Mouse (Mus musculus): ENCODE results near the gene Gm4894.
A peak's percentile ranks its signal among the peaks of the same experiment; 100 is the strongest.

Gene Gm4894

GRCm38 (mm10) chr9:49250231-49250630 is at the start of gene Gm4894:
Gene Gm4894 (plus strand): TSS chr9:49250531.
- no peak for DNase-seq

DNA sequence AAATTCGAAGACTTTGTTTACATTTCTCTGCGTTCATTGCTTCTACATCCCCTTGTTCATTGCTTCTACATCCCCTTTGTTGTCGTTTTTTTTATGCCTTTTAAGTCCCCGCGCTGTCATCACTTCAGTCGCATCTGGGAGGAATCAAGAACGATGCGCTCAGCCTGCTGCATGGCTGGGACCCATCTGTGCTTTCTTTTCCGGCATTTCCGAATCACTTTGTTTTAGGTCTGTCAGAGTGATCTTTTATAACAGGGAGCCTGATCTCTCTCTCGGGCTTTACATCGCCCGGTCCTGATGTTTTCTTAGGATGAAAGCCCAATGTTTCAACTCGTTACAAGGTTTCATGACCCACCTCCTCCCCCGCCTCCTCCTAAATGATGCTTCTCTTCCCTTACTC is 44.0 kb upstream of the Gm4894 start:
- DNase-seq, result no peak

DNA sequence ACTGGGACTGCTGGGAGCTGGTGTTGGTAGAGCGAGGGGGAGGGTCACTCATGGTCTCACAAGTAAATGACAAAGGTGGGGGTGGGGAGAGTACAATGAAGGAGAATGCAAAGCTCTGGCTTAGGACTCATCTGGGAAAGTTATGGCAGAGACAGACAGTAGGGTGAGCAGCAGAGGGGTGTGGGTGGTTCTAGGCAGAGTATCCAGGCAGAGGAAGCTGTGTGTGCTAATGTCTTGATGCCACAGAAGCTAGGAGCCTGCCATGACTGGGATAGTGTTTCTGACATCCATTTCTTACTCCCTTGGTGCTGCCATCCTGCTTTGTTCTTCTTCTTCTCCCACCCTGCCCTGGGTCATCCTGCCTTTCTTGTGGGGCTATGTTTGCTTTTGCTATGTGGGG is 38.8 kb upstream of the Gm4894 start:
- no peak for DNase-seq

- DNase-seq, result no peak
Measured at GRCm38 (mm10) chr9:49214734-49215133, 35.6 kb upstream of the Gm4894 start.

- no peak for DNase-seq
Measured at GRCm38 (mm10) chr9:49217626-49218607, 32.4 kb upstream of the Gm4894 start.

DNA sequence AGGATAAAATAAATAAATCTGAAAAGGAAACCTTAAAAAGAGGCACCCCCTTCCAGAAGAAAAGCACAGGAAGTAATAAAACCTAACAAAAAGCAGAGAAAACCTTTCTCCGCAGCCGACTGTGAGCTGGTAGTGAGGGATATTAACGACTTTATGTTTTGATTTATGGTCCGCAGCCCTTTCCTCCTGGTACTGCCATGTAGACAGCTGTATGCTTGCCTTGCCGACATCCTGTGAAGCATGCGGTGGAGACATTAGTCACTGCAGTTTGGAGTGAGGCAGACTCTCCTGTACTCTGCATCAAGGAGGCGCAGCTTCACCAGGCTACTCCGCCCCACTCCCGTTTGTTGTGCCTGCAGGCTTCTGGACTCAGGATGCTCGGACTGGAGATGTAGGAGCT is 25.8 kb upstream of the Gm4894 start:
- no peak for DNase-seq

DNA sequence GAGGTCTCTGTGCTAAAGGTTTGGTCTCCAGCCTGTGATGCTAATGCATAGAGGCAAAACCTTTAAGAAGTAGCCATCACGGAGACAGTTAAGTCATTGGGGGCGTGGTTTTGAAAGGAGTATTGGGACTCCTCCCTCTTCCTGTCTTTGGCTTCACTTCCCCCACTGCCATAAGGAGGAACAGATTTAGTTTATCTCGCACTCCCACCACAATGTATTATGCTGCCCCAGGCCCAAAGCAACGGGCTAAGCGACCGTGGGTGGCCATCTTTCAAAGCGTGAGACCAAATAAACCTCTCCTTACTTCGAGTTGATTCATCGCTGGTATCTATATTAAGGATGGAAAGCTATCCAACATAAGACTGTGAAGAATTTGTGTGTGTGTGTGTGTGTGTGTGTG is 22.9 kb upstream of the Gm4894 start:
- no peak for DNase-seq

GRCm38 (mm10) chr9:49229054-49229453 is 21.3 kb upstream of the Gm4894 start:
- no peak for DNase-seq

DNA sequence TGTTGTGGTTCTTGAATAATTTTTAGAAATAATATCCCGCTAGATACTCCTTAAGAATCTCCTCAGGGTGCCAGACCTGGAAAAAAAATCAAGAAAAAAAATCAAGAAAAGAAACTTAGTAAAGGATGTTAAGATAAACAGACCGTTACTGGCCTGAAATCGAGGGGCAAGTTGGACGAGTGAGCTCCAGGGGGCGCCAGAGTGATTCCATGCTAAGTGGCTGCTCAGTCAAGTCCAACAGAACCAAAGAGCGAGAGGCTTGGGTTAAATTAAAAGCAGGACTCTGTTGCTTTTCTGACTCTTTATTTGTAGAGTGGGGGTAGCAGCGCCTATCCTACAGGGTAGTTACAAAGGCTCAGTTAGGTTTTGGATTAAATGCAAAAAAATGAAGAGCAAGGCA is 3.5 kb upstream of the Gm4894 start:
- peak; percentile 50 to 72 for DNase-seq

GRCm38 (mm10) chr9:49268949-49269348 is 18.6 kb downstream of the Gm4894 start:
- DNase-seq, result peak; percentile 7 to 26

DNA sequence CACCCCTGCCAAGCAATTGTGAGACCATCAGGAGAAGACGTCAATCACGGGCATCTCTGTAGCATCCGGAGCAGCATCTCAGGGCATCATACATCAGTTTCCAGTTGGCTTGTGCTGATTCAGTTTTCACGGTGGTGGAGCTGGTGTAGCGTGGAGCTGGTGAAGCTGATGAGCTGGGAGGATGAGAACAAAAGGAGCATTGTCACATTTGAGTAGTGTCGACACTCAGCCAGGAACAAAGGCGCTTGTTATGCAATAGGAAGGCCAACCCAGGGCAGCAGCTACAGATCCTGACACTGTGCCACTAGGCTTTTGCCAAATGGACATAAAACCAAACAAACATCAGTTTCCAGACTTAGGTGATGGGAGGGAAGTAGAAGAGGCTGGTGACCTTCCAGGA is 23.2 kb downstream of the Gm4894 start:
- no peak for DNase-seq

DNA sequence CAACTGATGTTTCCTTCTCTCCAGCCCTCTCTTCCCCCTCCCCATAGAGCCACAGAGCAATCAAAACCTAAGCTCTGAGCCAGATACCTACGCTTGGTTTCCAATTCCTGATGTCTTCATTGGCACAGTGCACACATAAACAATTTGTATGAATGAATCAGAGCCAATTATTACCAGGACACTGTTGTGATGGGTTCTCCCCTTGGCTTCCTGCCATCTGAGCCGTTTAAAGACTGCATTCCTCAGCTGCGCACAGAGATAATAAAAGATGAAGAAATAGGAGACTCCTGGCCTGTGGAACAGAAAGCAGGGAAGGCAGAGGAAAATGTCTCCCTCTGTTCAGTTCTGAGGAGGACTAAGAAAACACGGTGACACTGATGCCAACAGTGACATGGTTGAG is 25.6 kb downstream of the Gm4894 start:
- DNase-seq, result peak; percentile 6 to 14

DNA sequence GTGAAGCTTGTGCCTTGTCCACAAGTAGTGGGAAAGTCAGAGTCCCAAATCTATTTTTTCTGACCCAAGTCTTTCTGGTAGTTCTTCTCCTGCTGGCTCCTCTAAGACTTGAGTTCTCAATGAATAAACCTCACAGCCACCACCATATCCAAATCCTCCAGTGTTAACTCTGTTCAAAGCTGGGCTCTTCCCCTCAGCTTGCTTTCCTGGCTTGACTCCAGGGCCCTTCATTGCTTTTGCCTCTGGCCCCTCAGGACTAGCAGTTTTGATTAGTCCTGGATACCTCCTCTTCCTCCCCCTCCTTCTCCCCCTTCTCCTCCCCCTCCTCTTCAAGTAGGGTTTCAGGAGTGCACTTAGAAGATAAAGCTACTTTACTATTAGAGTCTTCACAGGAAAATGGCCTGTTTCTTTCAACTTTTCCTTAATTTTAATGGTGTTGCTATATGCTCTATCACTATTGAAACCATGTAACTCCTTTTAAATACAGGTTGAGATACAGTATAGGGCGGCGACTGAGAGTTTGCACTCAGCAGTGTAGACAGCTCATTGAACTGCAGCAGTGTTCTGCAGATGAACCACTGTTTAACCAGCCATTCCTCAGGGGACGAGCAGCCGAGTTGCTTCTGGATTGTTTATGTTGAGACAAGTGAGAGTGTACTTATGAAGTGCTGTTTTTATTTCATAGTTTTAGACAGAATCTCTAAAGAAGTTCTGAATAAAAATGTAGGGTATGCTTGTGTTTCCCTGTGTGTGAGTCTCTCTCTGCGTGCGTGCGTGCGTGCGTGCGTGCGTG is 26.4 kb downstream of the Gm4894 start:
- DNase-seq, result no peak

DNA sequence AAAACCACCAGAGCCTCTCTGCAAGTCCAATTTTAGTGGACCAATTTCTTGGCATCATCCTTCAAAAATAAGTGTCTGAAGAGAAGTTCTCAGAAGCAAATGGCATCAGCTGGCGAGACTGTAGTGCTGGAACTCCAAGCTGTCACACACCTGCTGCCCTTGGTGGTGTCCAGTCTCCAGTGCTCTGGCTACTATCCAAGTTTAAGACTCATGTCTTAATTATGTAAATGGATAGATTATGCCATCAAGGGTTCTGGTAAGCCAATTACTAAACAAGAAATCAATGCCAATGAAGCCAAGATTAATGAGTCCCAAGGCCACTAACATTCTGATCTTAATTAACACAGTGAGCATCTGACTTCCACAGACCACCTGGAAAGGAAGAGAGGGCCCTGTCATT is 44.8 kb downstream of the Gm4894 start:
- DNase-seq, result no peak

DNA sequence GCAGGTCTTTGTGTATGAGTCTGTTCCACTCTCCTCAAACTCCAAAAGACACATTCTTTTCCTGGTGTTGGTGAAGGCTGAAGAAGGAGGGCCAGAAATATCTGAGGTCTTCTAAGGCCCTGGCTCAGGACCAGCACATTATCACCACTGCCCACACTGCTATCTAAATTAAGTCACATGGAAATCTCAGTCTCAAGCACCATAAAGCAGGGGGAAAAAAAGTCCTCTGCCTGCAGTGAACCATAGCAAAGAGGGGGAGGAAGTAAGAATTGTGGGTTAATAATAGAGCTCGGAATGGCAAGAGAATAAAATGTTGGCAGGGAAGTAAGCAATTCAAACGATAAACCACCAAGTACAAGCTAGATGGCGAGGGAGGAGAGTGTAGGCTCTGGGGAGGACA is 57.2 kb downstream of the Gm4894 start:
- no peak for DNase-seq

DNA sequence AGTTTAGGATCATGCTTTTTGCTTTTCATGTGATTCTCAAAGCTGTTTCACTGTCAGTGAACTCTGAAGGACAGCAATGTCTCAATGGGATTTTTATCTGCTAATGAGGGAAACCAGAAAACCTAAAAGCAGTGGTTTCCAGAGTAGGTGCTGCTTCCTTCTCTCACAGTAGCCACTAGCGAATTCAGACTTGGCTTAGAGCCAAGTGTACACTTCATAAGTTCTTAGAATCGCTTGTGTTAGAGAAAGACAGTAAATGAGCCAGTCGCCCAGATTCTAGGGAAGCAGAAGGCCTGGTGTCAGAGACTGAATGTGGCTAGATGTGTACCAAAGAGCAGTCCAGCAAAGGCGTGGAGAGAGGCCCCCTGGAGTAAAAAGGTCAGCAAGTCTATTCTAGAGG is 60.5 kb downstream of the Gm4894 start:
- DNase-seq, result no peak

DNA sequence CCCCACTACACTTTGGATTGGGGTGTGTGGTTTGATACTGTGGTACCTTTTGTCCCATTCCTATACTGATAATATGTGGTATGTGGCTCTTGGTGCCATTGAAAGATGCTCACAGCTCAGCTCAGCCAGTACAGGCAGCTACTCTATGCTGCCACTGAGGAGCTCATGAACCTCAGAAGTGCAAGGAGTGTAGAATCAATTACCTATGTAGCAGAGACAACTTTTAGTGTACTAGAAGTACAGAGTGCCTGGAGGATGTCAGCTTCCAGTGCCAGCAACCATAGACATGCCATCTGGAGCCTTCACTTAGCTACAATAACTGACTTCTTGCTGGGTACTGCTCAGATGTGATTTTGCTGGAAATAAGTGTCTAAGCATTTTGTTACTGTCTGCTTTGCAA is 68.3 kb downstream of the Gm4894 start:
- no peak for DNase-seq
